Mouse (Mus musculus): ENCODE measurements around the gene Gpr15. TPM values are rescaled to one million over a fixed set of nuclear protein-coding genes. Genes with fewer than 3 reads are reported as not detected.

The Gpr15 gene
- total RNA-seq (2023): 1 to 10 TPM in 1 of 2 experiments, not detected in 1; 1.3 TPM

GRCm38 (mm10) chr16:58718666-58719120 is at the start of gene Gpr15:
Gpr15 (minus strand) TSS chr16:58719070.

GRCm38 (mm10) chr16:58763076-58763475 is 44.2 kb upstream of the Gpr15 start, which contains the start of gene Olfr172:
Olfr172 (minus strand) TSS chr16:58763176.

GRCm38 (mm10) chr16:58727477-58728131 is 8.7 kb upstream of the Gpr15 start, which contains the start of gene Cldnd1:
Cldnd1 (plus strand) TSS chr16:58727910.

GRCm38 (mm10) chr16:58669917-58670630 is 48.8 kb downstream of the Gpr15 start, which contains the start of gene Cpox:
Cpox (plus strand) TSS chr16:58670292.

Other genes with a start within 250 kb of the Gpr15 start
- gene St3gal6, start 194.8 kb downstream of the Gpr15 start, total RNA-seq (2023): 10 to 100 TPM; 16.8 to 28.4 TPM
- gene Gm813, start 102.1 kb downstream of the Gpr15 start, total RNA-seq (2023): not detected
- not detected for gene E330017A01Rik, start 80.3 kb downstream of the Gpr15 start, total RNA-seq (2023)
- gene Cpox, start 48.8 kb downstream of the Gpr15 start, total RNA-seq (2023): 10 to 100 TPM; 11.4 to 14.0 TPM
- 10 to 100 TPM; 67.0 to 67.6 TPM for gene Cldnd1, start 8.8 kb upstream of the Gpr15 start, total RNA-seq (2023)
- not detected for gene Olfr172, start 44.1 kb upstream of the Gpr15 start, total RNA-seq (2023)
- gene Olfr173, start 81.2 kb upstream of the Gpr15 start, total RNA-seq (2023): not detected
- not detected for gene Olfr175-ps1, start 107.7 kb upstream of the Gpr15 start, total RNA-seq (2023)
- gene Olfr177, start 155.7 kb upstream of the Gpr15 start, total RNA-seq (2023): not detected
- gene Olfr178, start 173.0 kb upstream of the Gpr15 start, total RNA-seq (2023): not detected
- gene Olfr181, start 209.7 kb upstream of the Gpr15 start, total RNA-seq (2023): not detected
- gene Olfr180, start 210.3 kb upstream of the Gpr15 start, total RNA-seq (2023): not detected

Measured in monocyte, adult 59 days (primary cell).